Mouse (Mus musculus) E14TG2a.4 (cell line): Measurements from ENCODE around the gene Zmynd12.

ENCODE experiments used
- H3K27me3 ChIP-seq: 2 replicates; pipeline ENCODE4 v1.6.1; 2014; ENCODE audit warnings: low read length, control low read depth; ENCODE audit not compliant: insufficient read depth
- H3K36me3 ChIP-seq: 2 replicates; pipeline ENCODE4 v1.6.1; 2014; ENCODE audit warnings: low read length, control low read depth; ENCODE audit not compliant: insufficient read depth
- H3K4me1 ChIP-seq: replicated peaks from 2 replicates; pipeline ENCODE4 v1.6.1; 2014; ENCODE audit warnings: low read depth, low read length, control low read depth
- H3K4me3 ChIP-seq: replicated peaks from 2 replicates; pipeline ENCODE4 v1.5.1; 2014; ENCODE audit warnings: mild to moderate bottlenecking, low read length
- H3K9me3 ChIP-seq: 2 replicates; pipeline ENCODE4 v1.6.1; 2014; ENCODE audit warnings: low read length, control low read depth
- CTCF ChIP-seq: conservative IDR thresholded peaks from 2 replicates; pipeline ENCODE4 v1.5.1; 2014; ENCODE audit warnings: low read length
- NANOG ChIP-seq: IDR thresholded peaks from 2 replicates; pipeline ENCODE4 v1.6.1; 2014; ENCODE audit warnings: borderline replicate concordance, low read length, mixed read lengths
- POU5F1 ChIP-seq: IDR thresholded peaks from 2 replicates; pipeline ENCODE4 v1.6.1; 2014; ENCODE audit warnings: low read length, borderline replicate concordance

Zmynd12 gene

GRCm38 (mm10) chr4:119422294-119422964 is at the start of gene Zmynd12, which contains the start of gene Ppcs:
Gene Zmynd12 (plus strand): TSS chr4:119422814.
Gene Ppcs (minus strand): TSS chr4:119422420.
- Histone ChIP-seq H3K4me3 (peak within 1 kb of the TSS; percentile 97), H3K36me3 (peaks cover 36% of the 10 kb centered on the region), H3K4me1 (peaks cover 26% of the 10 kb centered on the region), H3K9me3 (no peaks in the 10 kb centered on the region), H3K27me3 (no peaks in the 10 kb centered on the region)
- TF ChIP-seq POU5F1 (no peak), NANOG (no peak), CTCF (no peak)

- H3K27me3 ChIP-seq = no peaks in the 10 kb centered on the region
- no peaks in the 10 kb centered on the region for H3K36me3 ChIP-seq
- H3K4me3 ChIP-seq = no peak overlapping the region
- H3K9me3 ChIP-seq = no peaks in the 10 kb centered on the region
- peaks cover 10% of the 10 kb centered on the region; the same call in 1 of the 2 replicates for H3K4me1 ChIP-seq
- no peak for TF ChIP-seq POU5F1
- no peak for TF ChIP-seq CTCF
- no peak for TF ChIP-seq NANOG
Observed at GRCm38 (mm10) chr4:119381471-119382190, 41.0 kb upstream of the Zmynd12 start.

GRCm38 (mm10) chr4:119389184-119389583 is 33.4 kb upstream of the Zmynd12 start:
- no peaks in the 10 kb centered on the region for H3K27me3 ChIP-seq
- TF ChIP-seq NANOG (no peak), POU5F1 (no peak), CTCF (no peak)

GRCm38 (mm10) chr4:119390369-119390768 is 32.2 kb upstream of the Zmynd12 start:
- Histone ChIP-seq H3K36me3 (peaks cover 3% of the 10 kb centered on the region; the same call in 1 of the 2 replicates), H3K9me3 (no peaks in the 10 kb centered on the region), H3K4me3 (no peak overlapping the region), H3K27me3 (no peaks in the 10 kb centered on the region), H3K4me1 (peaks cover 5% of the 10 kb centered on the region)
- peak; percentile 98 for TF ChIP-seq CTCF
- TF ChIP-seq POU5F1 = no peak

More at GRCm38 (mm10) chr4:119389184-119389583, 33.4 kb upstream of the Zmynd12 start:
- Histone ChIP-seq H3K4me3 (no peak overlapping the region), H3K9me3 (no peaks in the 10 kb centered on the region), H3K4me1 (peaks cover 5% of the 10 kb centered on the region), H3K36me3 (peaks cover 3% of the 10 kb centered on the region; the same call in 1 of the 2 replicates)

GRCm38 (mm10) chr4:119398751-119399150 is 23.9 kb upstream of the Zmynd12 start:
- TF ChIP-seq POU5F1 (no peak), NANOG (no peak), CTCF (no peak)
- peaks cover 3% of the 10 kb centered on the region; the same call in 1 of the 2 replicates for H3K9me3 ChIP-seq
- H3K36me3 ChIP-seq = peaks cover 9% of the 10 kb centered on the region
- peaks cover 17% of the 10 kb centered on the region for H3K4me1 ChIP-seq
- H3K27me3 ChIP-seq = no peaks in the 10 kb centered on the region
- H3K4me3 ChIP-seq = no peak overlapping the region

DNA sequence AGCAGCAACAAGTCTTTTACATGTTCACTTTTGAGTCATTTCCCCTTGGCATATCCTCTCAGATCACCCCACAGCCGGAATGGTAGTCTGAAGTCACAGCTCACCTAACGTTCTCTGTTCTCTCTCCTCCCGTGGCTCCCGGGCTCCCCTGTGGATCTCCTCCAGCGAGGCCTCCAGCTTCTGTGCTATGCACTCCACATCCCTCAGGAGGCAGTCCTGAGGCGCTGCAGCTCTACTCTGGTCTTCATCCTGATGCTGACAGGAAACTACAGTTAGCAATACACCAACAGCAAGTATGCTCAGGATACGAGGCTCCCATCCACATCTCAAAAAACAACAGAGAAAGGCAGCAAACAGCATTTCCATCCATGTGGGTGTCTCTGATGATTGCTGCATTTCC is 21.7 kb upstream of the Zmynd12 start:
- Histone ChIP-seq H3K4me3 (no peak overlapping the region), H3K36me3 (peaks cover 9% of the 10 kb centered on the region), H3K4me1 (peaks cover 31% of the 10 kb centered on the region), H3K27me3 (no peaks in the 10 kb centered on the region), H3K9me3 (peaks cover 3% of the 10 kb centered on the region; the same call in 1 of the 2 replicates)
- TF ChIP-seq CTCF = no peak
- no peak for TF ChIP-seq POU5F1
- TF ChIP-seq NANOG = no peak

DNA sequence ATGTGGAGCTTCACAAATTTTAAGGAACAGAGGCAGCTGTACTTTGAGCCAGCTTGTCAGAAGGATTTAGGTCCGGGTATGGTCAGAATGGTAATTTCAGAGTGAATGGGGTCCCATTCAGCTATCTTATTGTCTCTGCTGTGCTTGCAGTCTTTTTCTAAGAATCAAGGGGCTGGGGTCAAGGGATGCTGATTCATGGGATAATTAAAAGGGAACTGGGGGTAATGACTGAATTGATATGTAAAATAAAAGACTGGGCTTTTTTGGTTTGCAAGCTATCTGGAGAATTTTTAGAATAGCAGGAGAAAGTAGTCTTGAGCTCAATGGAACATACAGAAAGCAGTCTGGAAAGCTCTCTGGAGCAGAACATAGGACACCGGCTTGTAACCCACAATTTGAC is 19.2 kb upstream of the Zmynd12 start:
- no peak for TF ChIP-seq POU5F1
- peak; percentile 84 for TF ChIP-seq NANOG
- TF ChIP-seq CTCF = no peak
- Histone ChIP-seq H3K27me3 (no peaks in the 10 kb centered on the region), H3K4me1 (peaks cover 35% of the 10 kb centered on the region), H3K36me3 (0 out of 2 replicates have a peak, but pooled peaks cover 4% of the 10 kb centered on the region), H3K9me3 (peaks cover 3% of the 10 kb centered on the region; the same call in 1 of the 2 replicates), H3K4me3 (no peak overlapping the region)

GRCm38 (mm10) chr4:119411877-119412650 is 10.6 kb upstream of the Zmynd12 start:
- peaks cover 35% of the 10 kb centered on the region for H3K4me1 ChIP-seq
- H3K27me3 ChIP-seq = no peaks in the 10 kb centered on the region
- H3K36me3 ChIP-seq = no peaks in the 10 kb centered on the region
- TF ChIP-seq POU5F1 = no peak
- no peak for TF ChIP-seq CTCF
- TF ChIP-seq NANOG = peak; percentile 52; the same call in 1 of the 2 replicates
- H3K4me3 ChIP-seq = no peak overlapping the region
- H3K9me3 ChIP-seq = no peaks in the 10 kb centered on the region
